Mouse (Mus musculus) liver, adult 2 months (tissue): ENCODE measurements around the gene Zfp831.

Source experiments
- CTCF ChIP-seq: fragments of 200-500 bp; IDR thresholded peaks from 2 replicates; pipeline ENCODE4 v1.5.1; 2011; ENCODE audit warnings: low read depth, low read length, control low read depth
- POLR2A ChIP-seq: fragments of 200-500 bp; IDR thresholded peaks from 2 replicates; pipeline ENCODE4 v1.6.1; 2011; ENCODE audit warnings: low read length, control low read depth; ENCODE audit not compliant: insufficient read depth; ENCODE audit errors: extremely low read depth

DNA sequence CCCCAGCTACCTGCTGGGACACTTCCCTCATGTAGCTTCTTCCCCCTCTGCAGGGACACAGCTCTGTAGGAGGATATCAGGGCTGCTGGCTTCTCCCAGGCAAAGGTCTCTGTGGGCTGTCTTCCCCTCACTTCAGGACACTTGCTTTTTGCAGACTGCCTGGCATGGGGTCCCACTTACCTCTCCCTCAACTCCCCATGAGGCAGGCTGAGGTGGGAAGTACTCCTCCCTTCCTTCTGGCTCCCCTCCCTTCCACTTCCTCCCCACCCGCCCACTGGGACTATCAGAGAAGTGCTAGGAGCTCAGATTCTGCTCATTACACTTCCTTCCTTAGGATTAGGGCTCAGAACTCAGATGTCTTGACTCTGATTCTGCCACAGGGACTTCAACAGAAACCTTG lies 6.6 kb upstream of the Zfp831 start:
- TF ChIP-seq CTCF (no peak), POLR2A (no peak)
